Mouse (Mus musculus) left cerebral cortex, postnatal 10 days (tissue): ENCODE results near the gene Bet1l. TPM values are rescaled to one million over a fixed set of nuclear protein-coding genes. Genes with fewer than 3 reads are reported as not detected.
A peak's percentile ranks its signal among the peaks of the same experiment; 100 is the strongest.

Experiments
- DNase-seq, 2 experiments: peaks; one replicate each; pipeline ENCODE4 v3.0.0; 2021 to 2022; ENCODE audit warnings: low spot score in 2 of 2, mixed read lengths in 1 of 2; ENCODE audit errors: extremely low spot score in 1 of 2
- intact Hi-C: fragments of 180-260 bp; cut with DNase I; formaldehyde crosslinking; loops from one replicate; pipeline ENCODE4 v1.15.1; 2025
- total RNA-seq, 2 experiments: library from RNA; stranded (reverse); gene quantifications; 2 replicates each; pipeline ENCODE4 v1.2.3; 2021

The Bet1l gene
- total RNA-seq, 2 experiments from 2014 or later, result 24.4 to 25.1 TPM

GRCm38 (mm10) chr7:140840750-140841735, 16.3 kb downstream of the Bet1l start:
- peak in 1 of 2 experiments; percentile 18 for DNase-seq
- intact Hi-C loops, result no loop called here

GRCm38 (mm10) chr7:140839556-140839955, 17.8 kb downstream of the Bet1l start:
- intact Hi-C loops, result no loop called here
- DNase-seq, result no peak

- DNase-seq, result no peak
- intact Hi-C loops, result no loop called here
These were observed 20.9 kb downstream of the Bet1l start for GRCm38 (mm10) chr7:140836243-140837115.

- no peak for DNase-seq
- intact Hi-C loops, result no loop called here
These were observed 21.7 kb downstream of the Bet1l start for GRCm38 (mm10) chr7:140835758-140836087.

- intact Hi-C loops, result no loop called here
- DNase-seq, result no peak
These were observed 22.2 kb downstream of the Bet1l start, which contains the start of gene Urah for GRCm38 (mm10) chr7:140834968-140835757. Urah (plus strand) TSS chr7:140835018.

GRCm38 (mm10) chr7:140833341-140833740, 24.0 kb downstream of the Bet1l start:
- peak in 1 of 2 experiments; percentile 6 for DNase-seq
- intact Hi-C loops, result no loop called here

- intact Hi-C loops, result no loop called here
- DNase-seq, result no peak
These were observed 25.9 kb downstream of the Bet1l start for GRCm38 (mm10) chr7:140831447-140831846.

GRCm38 (mm10) chr7:140828171-140828881, 29.1 kb downstream of the Bet1l start:
- DNase-seq, result peak in 1 of 2 experiments; percentile 64
- intact Hi-C loops, result loop anchor here (10.0 kb wide), 2 partner anchors 644 to 674 kb away; partner anchors contain the start of gene Sprn

- no peak for DNase-seq
- intact Hi-C loops, result loop anchor here (10.0 kb wide), 2 partner anchors 638 to 668 kb away; partner anchors contain the start of gene Sprn
These were observed 34.6 kb downstream of the Bet1l start for GRCm38 (mm10) chr7:140822731-140823130.

- intact Hi-C loops, result loop anchor here (10.0 kb wide), 2 partner anchors 637 to 667 kb away; partner anchors contain the start of gene Sprn
- DNase-seq, result peak; percentile 52 to 82
These were observed 35.6 kb downstream of the Bet1l start, which contains the start of gene Zfp941 for GRCm38 (mm10) chr7:140821653-140822329. Zfp941 (minus strand) TSS chr7:140822178.

- DNase-seq, result no peak
- intact Hi-C loops, result loop anchor here (10.0 kb wide), 2 partner anchors 636 to 666 kb away; partner anchors contain the start of gene Sprn
These were observed 36.1 kb downstream of the Bet1l start for GRCm38 (mm10) chr7:140821305-140821652.

- DNase-seq, result no peak
- intact Hi-C loops, result loop anchor here (10.0 kb wide), 2 partner anchors 635 to 665 kb away; partner anchors contain the start of gene Sprn
These were observed 37.2 kb downstream of the Bet1l start for GRCm38 (mm10) chr7:140820173-140820572.

GRCm38 (mm10) chr7:140812850-140813249, 44.5 kb downstream of the Bet1l start:
- intact Hi-C loops, result no loop called here
- DNase-seq, result no peak

- intact Hi-C loops, result no loop called here
- DNase-seq, result peak in 1 of 2 experiments; percentile 41
These were observed 45.7 kb downstream of the Bet1l start for GRCm38 (mm10) chr7:140811714-140812113.

GRCm38 (mm10) chr7:140810496-140810895, 46.9 kb downstream of the Bet1l start:
- no peak for DNase-seq
- intact Hi-C loops, result no loop called here

- intact Hi-C loops, result no loop called here
- DNase-seq, result peak; percentile 24 to 56
These were observed 51.7 kb downstream of the Bet1l start for GRCm38 (mm10) chr7:140805704-140806103.
